Mouse (Mus musculus): Measurements from ENCODE around the gene Trim63. TPM values are rescaled to one million over a fixed set of nuclear protein-coding genes. Genes with fewer than 3 reads are reported as not detected.
"Not testable (repeated sequence)": the region's sequence is repeated elsewhere in the genome, so short reads cannot be mapped to it uniquely, and the experiment has no call there.

The Trim63 gene
- polyA plus RNA-seq, 1 experiment from 2014 or later = 43.2 TPM

DNA sequence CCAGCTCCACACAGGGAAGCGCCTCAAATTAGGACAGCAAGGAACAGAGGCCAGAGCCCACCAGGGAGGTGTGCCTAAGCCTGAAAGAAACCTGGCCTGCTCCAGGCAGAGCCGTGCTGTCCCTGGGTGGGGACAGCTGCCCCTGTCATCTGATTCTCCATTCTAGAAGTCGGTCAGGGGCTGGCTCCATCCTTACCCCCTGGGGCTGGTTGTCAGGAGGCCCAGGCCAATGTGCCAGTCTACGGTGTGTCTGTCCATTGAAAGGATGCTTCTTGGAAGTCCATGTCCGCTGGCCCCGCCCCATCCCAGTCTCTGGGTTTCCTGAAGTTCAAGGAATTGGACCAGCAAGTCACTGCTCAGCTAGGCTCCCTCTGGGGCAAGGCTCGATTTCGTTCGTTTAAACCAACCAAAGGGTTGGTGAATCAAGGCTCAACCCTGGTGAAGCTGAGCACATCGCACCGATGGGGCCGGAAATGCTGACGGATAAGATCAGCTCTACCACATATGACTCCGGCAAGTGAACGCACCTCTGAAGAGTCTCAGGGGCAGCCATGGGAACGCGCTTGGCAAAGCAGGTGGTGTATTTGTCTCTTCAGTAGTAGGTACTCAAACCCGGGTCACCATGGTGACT is 21.7 kb upstream of the Trim63 start:
- peak overlapping the region; percentile 63 to 97 for H3K27ac ChIP-seq (replicated peaks in 1 of 2; ENCODE audit: control insufficient read depth in 1 of 2, insufficient read depth in 1 of 2, low read depth in 2 of 2, low read length in 2 of 2)
- ATAC-seq (ENCODE audit: insufficient number of reproducible peaks, insufficient read depth, low FRiP score, low read depth) = no peak
- 28% methylated on average over 18 of the region's 18 CpGs for WGBS
- H3K36me3 ChIP-seq (ENCODE audit: control insufficient read depth, insufficient read depth, low read length) = no peaks in the 10 kb centered on the region
- peaks cover 7 to 45% of the 10 kb centered on the region in 2 experiments for H3K4me1 ChIP-seq (ENCODE audit: control insufficient read depth in 2 of 2, insufficient read depth in 2 of 2, low read length in 2 of 2)
- H3K4me3 ChIP-seq (ENCODE audit: control insufficient read depth in 1 of 2, insufficient read depth in 1 of 2, low read depth in 1 of 2, low read length in 2 of 2) = peak overlapping the region in 1 of 2 experiments; percentile 16
- no peaks in the 10 kb centered on the region for H3K9me3 ChIP-seq (ENCODE audit: control insufficient read depth, low read length)
- H3K4me2 ChIP-seq (ENCODE audit: low read length) = peak overlapping the region; percentile 58
- no peaks in the 10 kb centered on the region for H3K27me3 ChIP-seq (ENCODE audit: control insufficient read depth, insufficient read depth, low read length)
- H3K9ac ChIP-seq (ENCODE audit: low read length) = peak overlapping the region; percentile 35; the same call in 1 of the 2 replicates

DNA sequence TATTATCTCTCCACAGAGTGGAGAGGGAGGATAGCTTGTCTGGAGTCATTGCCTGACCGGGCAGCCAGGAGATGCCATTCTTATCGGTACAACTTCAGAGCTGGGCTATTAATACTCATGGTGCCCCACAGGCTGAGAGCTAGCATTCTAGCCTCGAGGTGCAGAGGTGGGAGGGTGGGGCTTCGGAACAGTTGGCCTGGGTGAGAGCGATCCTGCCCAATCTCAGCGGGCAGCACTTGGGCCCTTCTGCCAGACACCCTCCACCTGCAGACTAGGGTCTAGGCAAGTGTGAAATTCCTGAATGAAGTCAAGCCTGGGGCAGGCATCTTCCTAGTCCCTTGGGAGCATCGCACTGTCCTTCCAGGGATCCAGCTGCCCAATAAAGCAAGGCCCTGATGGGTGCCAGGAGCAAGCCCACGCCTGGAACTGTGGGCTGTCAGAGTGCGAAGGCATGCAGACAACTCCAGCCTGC is 21.2 kb upstream of the Trim63 start:
- ATAC-seq (ENCODE audit: insufficient number of reproducible peaks, insufficient read depth, low FRiP score, low read depth) = peak; percentile 92
- no peaks in the 10 kb centered on the region for H3K36me3 ChIP-seq (ENCODE audit: control insufficient read depth, insufficient read depth, low read length)
- peak overlapping the region; percentile 2 to 22; a peak in 3 of 4 replicates for H3K4me3 ChIP-seq (ENCODE audit: control insufficient read depth in 1 of 2, insufficient read depth in 1 of 2, low read depth in 1 of 2, low read length in 2 of 2)
- no peaks in the 10 kb centered on the region for H3K27me3 ChIP-seq (ENCODE audit: control insufficient read depth, insufficient read depth, low read length)
- H3K4me2 ChIP-seq (ENCODE audit: low read length) = peak overlapping the region; percentile 58
- H3K27ac ChIP-seq (replicated peaks in 1 of 2; ENCODE audit: control insufficient read depth in 1 of 2, insufficient read depth in 1 of 2, low read depth in 2 of 2, low read length in 2 of 2) = peak overlapping the region; percentile 78 to 97
- H3K4me1 ChIP-seq (ENCODE audit: control insufficient read depth in 2 of 2, insufficient read depth in 2 of 2, low read length in 2 of 2) = peaks cover 10 to 42% of the 10 kb centered on the region in 2 experiments
- H3K9ac ChIP-seq (ENCODE audit: low read length) = peak overlapping the region; percentile 64
- 20% methylated on average over 9 of the region's 9 CpGs for WGBS
- H3K9me3 ChIP-seq (ENCODE audit: control insufficient read depth, low read length) = no peaks in the 10 kb centered on the region

DNA sequence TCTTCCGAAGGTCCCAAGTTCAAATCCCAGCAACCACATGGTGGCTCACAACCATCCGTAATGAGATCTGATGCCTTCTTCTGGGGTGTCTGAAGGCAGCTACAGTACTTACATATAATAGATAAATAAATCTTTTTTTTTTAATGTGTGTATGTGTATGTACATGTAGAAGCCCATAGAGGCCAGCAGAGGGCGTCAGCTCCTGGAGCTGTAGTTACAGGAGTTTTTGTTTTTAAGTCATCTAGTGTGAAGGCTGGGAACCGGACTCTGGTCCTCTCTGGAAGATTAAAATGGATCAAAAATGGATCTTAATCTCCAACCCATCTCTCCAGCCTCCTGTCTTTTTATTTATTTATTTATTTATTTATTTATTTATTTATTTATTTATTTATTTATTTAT is 18.8 kb upstream of the Trim63 start:
- not testable (repeated sequence) for H3K4me3 ChIP-seq (ENCODE audit: control insufficient read depth in 1 of 2, insufficient read depth in 1 of 2, low read depth in 1 of 2, low read length in 2 of 2); H3K4me2 ChIP-seq (ENCODE audit: low read length); H3K9ac ChIP-seq (ENCODE audit: low read length); H3K27me3 ChIP-seq (ENCODE audit: control insufficient read depth, insufficient read depth, low read length); H3K27ac ChIP-seq (replicated peaks in 1 of 2; ENCODE audit: control insufficient read depth in 1 of 2, insufficient read depth in 1 of 2, low read depth in 2 of 2, low read length in 2 of 2); H3K36me3 ChIP-seq (ENCODE audit: control insufficient read depth, insufficient read depth, low read length); H3K9me3 ChIP-seq (ENCODE audit: control insufficient read depth, low read length); ATAC-seq (ENCODE audit: insufficient number of reproducible peaks, insufficient read depth, low FRiP score, low read depth)
- 87% methylated on average over 4 of the region's 4 CpGs for WGBS
- H3K4me1 ChIP-seq (ENCODE audit: control insufficient read depth in 2 of 2, insufficient read depth in 2 of 2, low read length in 2 of 2) = peaks cover 27 to 60% of the 10 kb centered on the region in 2 experiments

DNA sequence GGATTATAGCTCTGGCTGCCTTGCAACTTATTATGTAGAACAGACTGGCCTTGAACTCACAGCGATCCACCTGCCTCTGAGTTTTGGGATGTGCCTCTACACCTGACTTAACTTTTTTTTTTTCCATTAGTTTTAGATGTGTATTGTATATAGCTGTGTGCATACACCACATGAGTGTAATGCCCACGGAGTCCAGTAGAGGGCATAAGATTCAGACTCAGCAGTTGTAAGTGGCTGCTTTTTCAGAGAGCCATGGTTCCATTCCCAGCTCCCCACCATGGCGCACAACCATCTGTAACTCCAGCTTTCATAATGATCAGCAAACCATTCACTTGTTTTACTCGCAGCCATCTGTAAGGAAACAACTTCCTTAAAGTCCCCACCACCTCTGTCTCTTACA is 18.4 kb upstream of the Trim63 start:
- no peaks in the 10 kb centered on the region for H3K9me3 ChIP-seq (ENCODE audit: control insufficient read depth, low read length)
- peaks cover 27 to 61% of the 10 kb centered on the region in 2 experiments for H3K4me1 ChIP-seq (ENCODE audit: control insufficient read depth in 2 of 2, insufficient read depth in 2 of 2, low read length in 2 of 2)
- H3K36me3 ChIP-seq (ENCODE audit: control insufficient read depth, insufficient read depth, low read length) = no peaks in the 10 kb centered on the region
- H3K9ac ChIP-seq (ENCODE audit: low read length) = no peak overlapping the region
- no peak overlapping the region for H3K4me2 ChIP-seq (ENCODE audit: low read length)
- H3K4me3 ChIP-seq (ENCODE audit: control insufficient read depth in 1 of 2, insufficient read depth in 1 of 2, low read depth in 1 of 2, low read length in 2 of 2) = no peak overlapping the region
- H3K27ac ChIP-seq (replicated peaks in 1 of 2; ENCODE audit: control insufficient read depth in 1 of 2, insufficient read depth in 1 of 2, low read depth in 2 of 2, low read length in 2 of 2) = no peak overlapping the region
- H3K27me3 ChIP-seq (ENCODE audit: control insufficient read depth, insufficient read depth, low read length) = no peaks in the 10 kb centered on the region
- 92% methylated on average over 4 of the region's 4 CpGs for WGBS
- no peak for ATAC-seq (ENCODE audit: insufficient number of reproducible peaks, insufficient read depth, low FRiP score, low read depth)

DNA sequence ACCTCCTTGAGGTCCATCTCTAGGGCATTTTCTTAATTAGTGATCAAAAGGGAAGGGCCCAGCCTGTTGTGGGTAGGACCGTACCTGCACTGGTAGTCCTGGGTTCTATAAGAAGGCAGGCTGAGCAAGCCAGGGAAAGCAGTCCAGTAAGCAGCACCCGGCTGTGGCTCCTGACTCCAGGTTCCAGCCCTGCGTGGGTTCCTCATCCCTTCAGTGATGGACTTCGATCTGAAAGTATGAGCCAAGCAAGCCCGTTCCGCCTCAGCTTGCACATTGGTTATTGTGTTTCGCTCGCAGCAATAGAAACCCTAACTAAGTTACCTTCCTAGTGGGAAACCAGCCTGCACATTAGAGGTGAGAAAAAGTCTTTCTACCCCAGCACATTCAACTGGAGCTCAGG is 17.6 kb upstream of the Trim63 start:
- Histone ChIP-seq H3K4me2 (ENCODE audit: low read length) (no peak overlapping the region), H3K36me3 (ENCODE audit: control insufficient read depth, insufficient read depth, low read length) (no peaks in the 10 kb centered on the region), H3K9ac (ENCODE audit: low read length) (no peak overlapping the region), H3K4me1 (ENCODE audit: control insufficient read depth in 2 of 2, insufficient read depth in 2 of 2, low read length in 2 of 2) (peaks cover 31 to 61% of the 10 kb centered on the region in 2 experiments), H3K4me3 (ENCODE audit: control insufficient read depth in 1 of 2, insufficient read depth in 1 of 2, low read depth in 1 of 2, low read length in 2 of 2) (no peak overlapping the region), H3K27me3 (ENCODE audit: control insufficient read depth, insufficient read depth, low read length) (no peaks in the 10 kb centered on the region), H3K9me3 (ENCODE audit: control insufficient read depth, low read length) (no peaks in the 10 kb centered on the region), H3K27ac (replicated peaks in 1 of 2; ENCODE audit: control insufficient read depth in 1 of 2, insufficient read depth in 1 of 2, low read depth in 2 of 2, low read length in 2 of 2) (no peak overlapping the region)
- no peak for ATAC-seq (ENCODE audit: insufficient number of reproducible peaks, insufficient read depth, low FRiP score, low read depth)
- 90% methylated on average over 8 of the region's 8 CpGs for WGBS

DNA sequence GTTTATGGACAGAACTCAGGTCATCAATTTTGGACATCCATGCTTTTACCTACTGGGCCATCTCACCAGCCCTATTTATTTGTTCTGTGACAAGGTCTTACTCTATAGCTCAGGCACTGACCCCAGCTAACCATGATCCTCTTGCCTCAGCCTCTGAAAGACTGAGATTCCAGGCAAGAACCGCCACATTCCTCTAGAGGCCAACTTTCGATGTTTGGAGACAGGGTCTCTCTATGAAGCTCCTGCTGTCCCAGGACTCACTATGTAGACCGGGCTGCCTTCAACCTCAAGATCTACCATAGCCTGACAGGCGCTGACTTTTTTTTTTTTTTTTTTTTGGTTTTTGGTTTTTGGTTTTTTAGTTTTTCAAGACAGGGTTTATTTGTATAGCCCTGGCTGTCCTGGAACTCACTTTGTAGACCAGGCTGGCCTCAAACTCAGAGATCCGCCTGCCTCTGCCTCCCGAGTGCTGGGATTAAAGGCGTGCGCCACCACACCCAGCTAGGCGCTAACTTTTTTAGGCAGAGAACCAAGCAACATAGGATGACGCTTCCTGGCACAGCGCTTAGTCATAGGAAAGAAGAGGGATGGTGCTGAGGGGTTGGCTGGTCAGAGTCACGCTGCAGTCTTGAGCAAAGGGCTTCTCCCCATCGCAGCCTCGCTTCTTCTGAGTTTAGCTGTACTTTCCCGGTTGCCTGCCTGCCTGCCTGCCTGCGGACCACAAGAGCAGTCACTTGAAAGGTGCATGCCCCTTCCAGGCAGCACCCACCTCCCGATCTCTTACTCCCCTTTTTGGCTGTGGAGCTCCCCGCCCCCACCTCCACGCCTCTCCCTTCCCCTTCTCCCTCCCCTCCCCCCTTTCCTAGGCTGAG is 16.1 kb upstream of the Trim63 start:
- H3K4me1 ChIP-seq (ENCODE audit: control insufficient read depth in 2 of 2, insufficient read depth in 2 of 2, low read length in 2 of 2) = peaks cover 25 to 52% of the 10 kb centered on the region in 2 experiments

DNA sequence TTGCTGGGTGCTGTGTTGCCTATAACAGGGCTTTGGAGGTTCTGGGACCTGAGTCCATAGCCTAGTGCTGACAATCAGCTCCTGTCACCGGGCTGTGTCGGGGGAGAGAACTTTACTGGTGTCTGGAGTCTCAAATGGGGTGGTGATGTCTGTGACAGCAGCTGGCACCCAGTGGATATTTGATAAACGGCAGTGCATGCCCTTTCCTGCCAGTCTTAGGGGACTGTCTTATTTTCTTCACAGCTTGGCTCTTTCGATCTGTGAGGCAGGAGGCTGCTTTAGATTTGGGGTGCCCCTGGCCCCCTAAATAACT is 15.5 kb upstream of the Trim63 start:
- Histone ChIP-seq H3K9me3 (ENCODE audit: control insufficient read depth, low read length) (no peaks in the 10 kb centered on the region), H3K4me1 (ENCODE audit: control insufficient read depth in 2 of 2, insufficient read depth in 2 of 2, low read length in 2 of 2) (peaks cover 25 to 46% of the 10 kb centered on the region in 2 experiments), H3K4me3 (ENCODE audit: control insufficient read depth in 1 of 2, insufficient read depth in 1 of 2, low read depth in 1 of 2, low read length in 2 of 2) (no peak overlapping the region), H3K36me3 (ENCODE audit: control insufficient read depth, insufficient read depth, low read length) (no peaks in the 10 kb centered on the region), H3K27me3 (ENCODE audit: control insufficient read depth, insufficient read depth, low read length) (no peaks in the 10 kb centered on the region), H3K4me2 (ENCODE audit: low read length) (peak overlapping the region; percentile 50), H3K9ac (ENCODE audit: low read length) (peak overlapping the region; percentile 47), H3K27ac (replicated peaks in 1 of 2; ENCODE audit: control insufficient read depth in 1 of 2, insufficient read depth in 1 of 2, low read depth in 2 of 2, low read length in 2 of 2) (peak overlapping the region; percentile 73 to 88)
- 22% methylated on average over 4 of the region's 4 CpGs for WGBS
- ATAC-seq (ENCODE audit: insufficient number of reproducible peaks, insufficient read depth, low FRiP score, low read depth) = peak; percentile 41

More for the DNA sequence above, 16.1 kb upstream of the Trim63 start:
- no peaks in the 10 kb centered on the region for H3K9me3 ChIP-seq (ENCODE audit: control insufficient read depth, low read length)
- no peaks in the 10 kb centered on the region for H3K27me3 ChIP-seq (ENCODE audit: control insufficient read depth, insufficient read depth, low read length)
- WGBS = 65% methylated on average over 19 of the region's 19 CpGs
- no peaks in the 10 kb centered on the region for H3K36me3 ChIP-seq (ENCODE audit: control insufficient read depth, insufficient read depth, low read length)
- peak overlapping the region; percentile 47 for H3K9ac ChIP-seq (ENCODE audit: low read length)
- H3K27ac ChIP-seq (replicated peaks in 1 of 2; ENCODE audit: control insufficient read depth in 1 of 2, insufficient read depth in 1 of 2, low read depth in 2 of 2, low read length in 2 of 2) = peak overlapping the region; percentile 73 to 88
- H3K4me2 ChIP-seq (ENCODE audit: low read length) = peak overlapping the region; percentile 50
- no peak overlapping the region for H3K4me3 ChIP-seq (ENCODE audit: control insufficient read depth in 1 of 2, insufficient read depth in 1 of 2, low read depth in 1 of 2, low read length in 2 of 2)
- peak; percentile 29; the same call in 1 of the 2 replicates for ATAC-seq (ENCODE audit: insufficient number of reproducible peaks, insufficient read depth, low FRiP score, low read depth)

Measured in heart, embryonic 14.5 days (tissue).